Comparison of ENCODE assay signal across 22 mouse cellular contexts in genomic region chr4:141423288-141423687, GRCm38 (mm10). TPM values are rescaled to one million over a fixed set of nuclear protein-coding genes. Genes with fewer than 3 reads are reported as not detected.
DNase-seq lines count a peak whose midpoint lies in the region; ATAC-seq lines count a peak whose summit lies in the region.
"Had no signal": no experiment of that assay in that cellular context is flagged by ENCODE, and none has a peak within 500 bp of the region (broad histone marks: within the 10 kb centered on the region; RNA-seq: fewer than 3 reads in every experiment).

No protein-coding gene starts in this region.

- H3K27me3 ChIP-seq in heart, embryonic 16.5 days (ENCODE audit: control insufficient read depth, insufficient read depth, low read length) = no peaks in the 10 kb centered on the region
- H3K27me3 ChIP-seq in limb, embryonic 10.5 days (ENCODE audit: low read depth, poor library complexity, severe bottlenecking) = peaks cover 77% of the 10 kb centered on the region
- H3K27me3 ChIP-seq: midbrain, embryonic 15.5 days; Patski had no signal

- no peak for ATAC-seq in heart, embryonic 16.5 days (replicated peaks; ENCODE audit: extremely low read depth, insufficient read depth, low FRiP score)
- ATAC-seq: hindbrain, postnatal 0 days; midbrain, embryonic 15.5 days; Patski had no signal

- peak; percentile 97 for DNase-seq in heart, adult 11 months
- DNase-seq in heart, adult 9 months (ENCODE audit: low spot score in 2 of 2) = no peak
- peak; percentile 43 for DNase-seq in urinary bladder, postnatal 14 days (ENCODE audit: low spot score)
- no peak for DNase-seq in urinary bladder, postnatal 4 days (ENCODE audit: low spot score in 2 of 2)
- no peak for DNase-seq in cerebellum, postnatal 10 days
- DNase-seq in layer of hippocampus, adult 9-10 months (ENCODE audit: low spot score) = no peak
- no peak for DNase-seq in limb, embryonic 10.5 days (ENCODE audit: low spot score)
- DNase-seq: B cell, adult 2 months; cerebellum, adult 9-10 months; kidney, adult 8-10 months; lung, adult 2 months; retina, postnatal 1 day; right cerebral cortex, postnatal 4 days; thymus, adult 18-20 months had no signal

- H3K4me2 ChIP-seq in heart, embryonic 16.5 days (ENCODE audit: low read depth, low read length) = peak overlapping the region; percentile 76
- H3K4me2 ChIP-seq: forebrain, embryonic 12.5 days; midbrain, embryonic 15.5 days had no signal

- no peaks in the 10 kb centered on the region for H3K9me3 ChIP-seq in heart, embryonic 16.5 days (replicated peaks; ENCODE audit: control insufficient read depth, low read length)
- no peaks in the 10 kb centered on the region for H3K9me3 ChIP-seq in limb, embryonic 10.5 days (replicated peaks)
- H3K9me3 ChIP-seq: forebrain, embryonic 12.5 days; midbrain, embryonic 15.5 days had no signal

- H3K9ac ChIP-seq in heart, embryonic 16.5 days (ENCODE audit: low read length) = peak overlapping the region; percentile 98
- H3K9ac ChIP-seq: forebrain, embryonic 12.5 days; midbrain, embryonic 15.5 days had no signal

- H3K4me1 ChIP-seq in heart, embryonic 16.5 days (ENCODE audit: control insufficient read depth, insufficient read depth, low read length) = peaks cover 38% of the 10 kb centered on the region
- H3K4me1 ChIP-seq in limb, embryonic 10.5 days = peaks cover 38% of the 10 kb centered on the region

- 42% methylated on average over 5 of the region's 5 CpGs for WGBS in heart, embryonic 16.5 days
- WGBS in limb, embryonic 10.5 days = 87% methylated on average over 5 of the region's 5 CpGs

- H3K27ac ChIP-seq in heart, embryonic 16.5 days (ENCODE audit: low read length) = peak overlapping the region; percentile 91
- H3K27ac ChIP-seq in limb, embryonic 10.5 days = no peak overlapping the region
- H3K27ac ChIP-seq: forebrain, embryonic 12.5 days; hindbrain, postnatal 0 days; midbrain, embryonic 15.5 days had no signal

- H3K4me3 ChIP-seq in heart, embryonic 16.5 days (ENCODE audit: low read length) = peak overlapping the region; percentile 83
- H3K4me3 ChIP-seq in limb, embryonic 10.5 days = no peak overlapping the region
- H3K4me3 ChIP-seq: forebrain, embryonic 12.5 days; midbrain, embryonic 15.5 days had no signal

- no peaks in the 10 kb centered on the region for H3K36me3 ChIP-seq in heart, embryonic 16.5 days (ENCODE audit: control insufficient read depth, insufficient read depth)
- no peaks in the 10 kb centered on the region for H3K36me3 ChIP-seq in limb, embryonic 10.5 days
- H3K36me3 ChIP-seq: forebrain, embryonic 12.5 days; midbrain, embryonic 15.5 days had no signal

RNA-seq across cellular contexts. Expression of gene Hspb7, which starts 2.7 kb away (rescaled TPM):
- 224 and 293 TPM in 2 replicates for polyA plus RNA-seq in heart, embryonic 16.5 days (2015; fragmentation: Nextera tagmentation; extraction: Ambion mirVana)
- polyA plus RNA-seq in limb, embryonic 10.5 days (2016; fragmentation: Nextera tagmentation; extraction: Ambion mirVana) = 0.05 and 0.06 TPM in 2 replicates
- polyA plus RNA-seq: forebrain, embryonic 12.5 days; midbrain, embryonic 15.5 days had no signal

RNA-seq across cellular contexts. Expression of gene Clcnkb, which starts 7.5 kb away (rescaled TPM):
- polyA plus RNA-seq in heart, embryonic 16.5 days (2015; fragmentation: Nextera tagmentation; extraction: Ambion mirVana) = 0.34 and 0.49 TPM in 2 replicates
- not detected in 2 replicates for polyA plus RNA-seq in limb, embryonic 10.5 days (2016; fragmentation: Nextera tagmentation; extraction: Ambion mirVana)
- polyA plus RNA-seq: embryonic facial prominence, embryonic 14.5 days; forebrain, embryonic 12.5 days; large intestine, adult 2 months; liver, adult 2 months; lung, adult 2 months; midbrain, embryonic 15.5 days had no signal

RNA-seq across cellular contexts. Expression of gene Srarp, which starts 12.6 kb away (rescaled TPM):
- not detected in 2 replicates for polyA plus RNA-seq in heart, embryonic 16.5 days (2015; fragmentation: Nextera tagmentation; extraction: Ambion mirVana)
- polyA plus RNA-seq in limb, embryonic 10.5 days (2016; fragmentation: Nextera tagmentation; extraction: Ambion mirVana) = not detected in 2 replicates
- polyA plus RNA-seq: embryonic facial prominence, embryonic 14.5 days; forebrain, embryonic 12.5 days; liver, adult 2 months had no signal

RNA-seq across cellular contexts. Expression of gene Zbtb17, which starts 21.2 kb away (rescaled TPM):
- 22.2 and 26.1 TPM in 2 replicates for polyA plus RNA-seq in heart, embryonic 16.5 days (2015; fragmentation: Nextera tagmentation; extraction: Ambion mirVana)
- polyA plus RNA-seq in limb, embryonic 10.5 days (2016; fragmentation: Nextera tagmentation; extraction: Ambion mirVana) = 60.6 and 66.5 TPM in 2 replicates

RNA-seq across cellular contexts. Expression of gene Clcnka, which starts 24.8 kb away (rescaled TPM):
- 0.11 TPM in 1 of 2 replicates, not detected in the other for polyA plus RNA-seq in heart, embryonic 16.5 days (2015; fragmentation: Nextera tagmentation; extraction: Ambion mirVana)
- 0.13 and 0.19 TPM in 2 replicates for polyA plus RNA-seq in limb, embryonic 10.5 days (2016; fragmentation: Nextera tagmentation; extraction: Ambion mirVana)
- polyA plus RNA-seq: forebrain, embryonic 12.5 days; large intestine, adult 2 months; lung, adult 2 months; midbrain, embryonic 15.5 days had no signal

Comparison
In these comparisons a context has a peak if more than half of its experiments do, and no peak if none do; other contexts are left out.
1. DNase-seq: peak in heart, adult 11 months (single experiment) and urinary bladder, postnatal 14 days (single experiment); none in heart, adult 9 months (0 of 2), urinary bladder, postnatal 4 days (0 of 2), cerebellum, postnatal 10 days (0 of 2), layer of hippocampus, adult 9-10 months (single experiment) and limb, embryonic 10.5 days (single experiment).
2. RNA of gene Hspb7, which starts 2.7 kb away (polyA plus RNA-seq): 224 to 293 TPM in heart, embryonic 16.5 days; 0.05 to 0.06 TPM in limb, embryonic 10.5 days; every median in the first group is over 100 times any median in the second.